14 mouse cellular contexts compared by ENCODE assay signal in the genomic region with DNA sequence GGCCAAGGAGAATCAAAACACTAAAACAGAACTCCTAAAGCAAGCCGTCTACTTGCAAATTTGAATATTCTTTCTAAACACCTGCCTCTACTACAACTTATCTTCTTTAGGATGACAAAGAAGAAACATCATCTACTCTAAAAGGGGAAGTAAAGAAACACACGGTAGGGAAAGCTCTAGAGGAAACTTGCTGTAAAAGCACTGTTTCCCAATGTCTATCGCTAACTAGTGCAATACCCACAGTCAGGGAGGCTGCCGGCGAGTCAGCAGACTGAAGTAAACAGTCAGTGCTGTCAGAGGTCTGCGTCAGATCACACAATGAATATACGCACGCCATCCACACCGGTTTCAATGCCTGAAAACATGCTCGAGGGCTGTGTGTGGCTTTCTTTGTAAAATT.
"Had no signal": no experiment of that assay in that cellular context is flagged by ENCODE, and none has a peak within 500 bp of the region (broad histone marks: within the 10 kb centered on the region; RNA-seq: fewer than 3 reads in every experiment).

No protein-coding gene starts in this region.

- H3K9ac ChIP-seq: limb, embryonic 15.5 days; liver, embryonic 13.5 days; midbrain, embryonic 15.5 days; neural tube, embryonic 12.5 days had no signal

- H3K4me1 ChIP-seq: limb, embryonic 15.5 days; liver, embryonic 13.5 days; midbrain, embryonic 15.5 days; neural tube, embryonic 12.5 days had no signal

- H3K27ac ChIP-seq: limb, embryonic 15.5 days; liver, embryonic 13.5 days; midbrain, embryonic 15.5 days; neural tube, embryonic 12.5 days had no signal

- H3K36me3 ChIP-seq: limb, embryonic 15.5 days; liver, embryonic 13.5 days had no signal

- H3K4me2 ChIP-seq: limb, embryonic 15.5 days; liver, embryonic 13.5 days; midbrain, embryonic 11.5 days; midbrain, embryonic 15.5 days; neural tube, embryonic 12.5 days had no signal

- H3K9me3 ChIP-seq: limb, embryonic 15.5 days; liver, embryonic 13.5 days; midbrain, embryonic 15.5 days; neural tube, embryonic 12.5 days had no signal

- H3K27me3 ChIP-seq: limb, embryonic 15.5 days; liver, embryonic 13.5 days; midbrain, embryonic 15.5 days; neural tube, embryonic 12.5 days had no signal

- H3K4me3 ChIP-seq: limb, embryonic 15.5 days; liver, embryonic 13.5 days; midbrain, embryonic 15.5 days; neural tube, embryonic 12.5 days had no signal

- ATAC-seq: midbrain, embryonic 15.5 days had no signal

- DNase-seq: kidney, adult 11 months; kidney, adult 9 months; kidney, postnatal 10 days; kidney, postnatal 4 days; liver, embryonic 13.5 days; retina, postnatal 1 day; right cerebral cortex, postnatal 4 days; spleen, adult 18-20 months; thymus, adult 18-20 months; thymus, postnatal 14 days had no signal
